Comparison of ENCODE assay signal across 13 mouse cellular contexts in the genomic region with DNA sequence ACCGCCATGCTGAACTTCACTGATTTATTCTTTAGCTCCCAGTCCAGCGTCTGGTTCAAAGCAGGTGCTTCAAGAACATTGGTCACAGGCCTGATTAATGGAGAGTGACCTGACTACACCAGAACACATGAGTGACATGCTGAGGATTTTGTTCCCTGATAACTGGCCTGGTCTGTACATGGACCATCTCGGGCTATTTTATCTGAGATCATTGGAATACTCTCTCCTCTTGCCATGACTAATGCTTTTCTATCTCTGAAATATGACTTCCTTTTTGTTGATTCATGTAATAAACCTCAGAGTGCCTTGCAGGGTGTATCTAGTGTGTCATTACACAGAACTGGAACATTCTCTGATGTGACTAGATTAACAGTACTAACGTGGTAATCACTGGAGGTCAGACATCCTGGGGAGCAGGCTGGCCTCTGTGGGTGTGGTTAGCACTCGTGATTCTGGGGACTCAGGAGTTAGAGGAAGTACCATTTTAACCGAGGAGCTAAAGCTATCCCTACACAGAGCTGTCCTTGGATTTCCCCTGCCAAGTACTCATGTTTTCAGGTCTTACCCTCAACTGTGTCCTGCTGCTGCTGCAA. TPM values are rescaled to one million over a fixed set of nuclear protein-coding genes. Genes with fewer than 3 reads are reported as not detected.
DNase-seq lines count a peak whose midpoint lies in the region; ATAC-seq and TF ChIP-seq lines count a peak whose summit lies in the region.
"Had no signal": no experiment of that assay in that cellular context is flagged by ENCODE, and none has a peak within 500 bp of the region (broad histone marks: within the 10 kb centered on the region; RNA-seq: fewer than 3 reads in every experiment).

A gene (plus strand): TSS at position 483 of the 593 bp plus-strand sequence.

- no peaks in the 10 kb centered on the region for H3K9me3 ChIP-seq in liver, embryonic 14.5 days (ENCODE audit: control insufficient read depth, low read length)
- no peaks in the 10 kb centered on the region for H3K9me3 ChIP-seq in kidney, embryonic 15.5 days (replicated peaks)

- TF ChIP-seq EP300 in liver, embryonic 14.5 days (IDR thresholded peaks at IDR 0.05; ENCODE audit: low read depth): peak; percentile 69

- H3K27ac ChIP-seq in layer of hippocampus, adult 2 months: no peak within 1 kb of the TSS
- H3K27ac ChIP-seq in liver, embryonic 14.5 days: no peak within 1 kb of the TSS
- no peak within 1 kb of the TSS for H3K27ac ChIP-seq in kidney, embryonic 15.5 days
- H3K27ac ChIP-seq: heart, adult 2 months had no signal

- H3K4me3 ChIP-seq in layer of hippocampus, adult 2 months: no peak within 1 kb of the TSS
- no peak within 1 kb of the TSS for H3K4me3 ChIP-seq in liver, embryonic 14.5 days (ENCODE audit: insufficient read depth in 1 of 2, low read depth in 2 of 2, low read length in 2 of 2)
- H3K4me3 ChIP-seq in kidney, embryonic 15.5 days (replicated peaks): no peak within 1 kb of the TSS
- H3K4me3 ChIP-seq: heart, adult 2 months had no signal

- peak; percentile 88 for ATAC-seq in liver, embryonic 14.5 days (ENCODE audit: insufficient read depth)
- 0 out of 2 replicates have a peak, but pooled peaks have one; percentile 16 for ATAC-seq in neutrophil, adult 5-6 weeks (ENCODE audit: extremely low read depth, insufficient number of reproducible peaks, low FRiP score, poor library complexity, severe bottlenecking)
- ATAC-seq in kidney, embryonic 15.5 days (replicated peaks; ENCODE audit: low FRiP score): no peak
- ATAC-seq: forebrain, postnatal 0 days had no signal

- H3K36me3 ChIP-seq in liver, embryonic 14.5 days (replicated peaks; ENCODE audit: control insufficient read depth, insufficient read depth, low read depth): no peaks in the 10 kb centered on the region
- no peaks in the 10 kb centered on the region for H3K36me3 ChIP-seq in kidney, embryonic 15.5 days

- DNase-seq in layer of hippocampus, adult 11-12 months (ENCODE audit: low spot score): peak; percentile 22
- no peak for DNase-seq in layer of hippocampus, adult 2 months (ENCODE audit: low spot score in 2 of 2)
- DNase-seq in c-Kit-positive CD71-positive TER-119-positive erythroid progenitor cells, embryonic 14.5 days (ENCODE audit: low spot score): peak; percentile 67
- peak in 2 of 3 experiments; percentile 45 to 68 for DNase-seq in liver, embryonic 14.5 days (ENCODE audit: low read depth in 3 of 3, low spot score in 3 of 3)
- no peak for DNase-seq in kidney, postnatal 10 days
- DNase-seq in T-cell, adult 2 months (ENCODE audit: low spot score): no peak
- DNase-seq: cerebellum, adult 11 months; forebrain, postnatal 0 days; heart, adult 2 months had no signal

- H3K4me2 ChIP-seq in liver, embryonic 14.5 days (ENCODE audit: low read depth): peak within 1 kb of the TSS; percentile 39; the same call in 1 of the 2 replicates
- no peak within 1 kb of the TSS for H3K4me2 ChIP-seq in kidney, embryonic 15.5 days
- H3K4me2 ChIP-seq: midbrain, embryonic 11.5 days had no signal

- no peaks in the 10 kb centered on the region for H3K27me3 ChIP-seq in liver, embryonic 14.5 days (ENCODE audit: control insufficient read depth, insufficient read depth, low read length)
- H3K27me3 ChIP-seq in kidney, embryonic 15.5 days: no peaks in the 10 kb centered on the region

- WGBS in liver, embryonic 14.5 days (ENCODE audit: insufficient replicate concordance): 33% methylated on average over 6 of the region's 6 CpGs
- 74% methylated on average over 6 of the region's 6 CpGs for WGBS in kidney, embryonic 15.5 days

- peaks cover 9 to 11% of the 10 kb centered on the region in 2 experiments for H3K4me1 ChIP-seq in liver, embryonic 14.5 days (replicated peaks; ENCODE audit: control insufficient read depth in 2 of 2, insufficient read depth in 2 of 2, low read length in 1 of 2)
- no peaks in the 10 kb centered on the region for H3K4me1 ChIP-seq in kidney, embryonic 15.5 days

- no peak for TF ChIP-seq CTCF in layer of hippocampus, adult 2 months (conservative IDR thresholded peaks at IDR 0.05)
- no peak for TF ChIP-seq CTCF in liver, embryonic 14.5 days (IDR thresholded peaks at IDR 0.05; ENCODE audit: low read depth)

- no peak within 1 kb of the TSS for H3K9ac ChIP-seq in liver, embryonic 14.5 days (replicated peaks)
- no peak within 1 kb of the TSS for H3K9ac ChIP-seq in kidney, embryonic 15.5 days
- H3K9ac ChIP-seq: forebrain, postnatal 0 days had no signal

RNA-seq across cellular contexts. Expression of the gene that starts here (rescaled TPM):
- 1 to 10 TPM; 2.2 to 2.8 TPM for total RNA-seq in layer of hippocampus, adult 2 months (2021)
- 0.12 and 0.23 TPM in 2 replicates for polyA plus RNA-seq in liver, embryonic 14.5 days (2012; rRNA removed)
- 0.10 and 0.33 TPM in 2 replicates for polyA plus RNA-seq in liver, embryonic 14.5 days (2014; fragmentation: Nextera tagmentation; extraction: Ambion mirVana)
- total RNA-seq in neutrophil, adult 5-6 weeks (2017): 1.5 and 2.1 TPM in 2 replicates
- 0.09 TPM in 1 of 2 replicates, not detected in the other for polyA plus RNA-seq in kidney, embryonic 15.5 days (2015; fragmentation: Nextera tagmentation; extraction: Ambion mirVana)
- polyA plus RNA-seq: embryonic facial prominence, embryonic 11.5 days had no signal

Comparison
In these comparisons a context has a peak if more than half of its experiments do, and no peak if none do; other contexts are left out.
1. DNase-seq: peak in layer of hippocampus, adult 11-12 months (single experiment) and c-Kit-positive CD71-positive TER-119-positive erythroid progenitor cells, embryonic 14.5 days (single experiment); none in layer of hippocampus, adult 2 months (0 of 2), kidney, postnatal 10 days (single experiment) and T-cell, adult 2 months (single experiment).
2. Peak in DNase-seq, ATAC-seq and H3K4me2 ChIP-seq in liver, embryonic 14.5 days; RNA of the gene not detected or under 1 TPM.